Mouse (Mus musculus): ENCODE measurements at regions not wholly inside any gene's neighbourhood (a gene's known extent, or its start where the extent isn't known, plus 50 kb on each side); places are given as distances from the start of the nearest gene placed in this dataset.
A peak's percentile ranks its signal among the peaks of the same experiment; 100 is the strongest.
"Not testable (repeated sequence)": the region's sequence is repeated elsewhere in the genome, so short reads cannot be mapped to it uniquely, and the experiment has no call there.

DNA sequence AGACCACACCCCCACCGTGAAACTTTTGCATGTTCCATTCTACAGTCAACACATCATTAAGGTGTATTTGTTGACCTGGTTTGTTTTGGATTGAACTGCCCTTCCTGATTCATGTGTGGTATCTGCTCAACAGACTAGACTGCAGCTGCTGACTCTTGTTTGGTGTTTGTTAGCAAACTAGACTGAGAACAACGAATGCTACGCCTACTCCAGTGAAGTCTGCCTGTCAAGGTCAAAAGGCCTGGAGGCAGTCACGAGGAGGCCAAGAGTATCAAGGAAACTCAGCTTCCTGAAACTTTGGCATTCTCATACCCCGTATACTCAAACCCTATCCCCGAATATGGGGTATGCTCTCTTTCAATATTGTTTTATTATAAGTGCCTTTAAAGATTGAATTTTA, 194.2 kb upstream of the Spin1 start:
- not testable (repeated sequence) for DNase-seq (ENCODE audit: low read depth, low spot score)

DNA sequence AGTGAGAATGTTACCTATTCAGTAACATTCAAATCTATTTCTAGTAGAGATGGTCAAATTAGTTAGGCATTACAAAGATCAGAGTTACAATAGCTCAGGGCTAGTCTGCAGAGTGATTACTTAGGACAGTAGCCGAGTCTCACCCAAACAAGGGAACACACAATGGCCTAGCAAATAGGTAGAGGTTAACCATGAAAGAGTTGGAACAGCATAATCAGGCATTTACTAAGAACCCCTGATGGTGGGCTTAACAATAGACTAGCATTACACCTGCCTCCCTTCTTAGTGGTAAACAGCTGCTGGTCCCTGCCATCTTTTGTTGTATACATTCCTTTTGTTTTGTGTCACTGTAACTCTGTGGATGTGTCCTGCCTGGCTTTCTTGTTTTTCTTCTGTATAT, 193.8 kb upstream of the Spin1 start:
- no peak for DNase-seq (ENCODE audit: low read depth, low spot score)

DNA sequence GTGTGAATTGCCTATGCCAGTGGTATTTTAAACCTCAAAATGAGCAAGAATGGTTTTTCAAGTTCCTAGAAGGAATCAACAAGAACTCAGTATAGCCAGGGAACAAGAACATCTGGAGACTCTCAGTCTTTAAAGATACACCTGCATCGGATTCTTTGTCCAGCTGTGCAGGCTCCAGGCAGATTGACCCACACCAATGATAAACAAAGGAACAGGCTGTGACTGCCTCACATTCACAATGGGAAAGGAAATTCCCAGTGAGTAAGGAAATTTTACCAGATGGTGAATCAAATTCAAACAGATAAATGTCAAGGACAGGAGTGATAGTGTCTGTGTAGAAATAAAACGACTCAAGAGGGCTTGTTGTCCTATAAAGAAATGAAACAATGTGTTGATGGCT, 187.9 kb upstream of the Spin1 start:
- not testable (repeated sequence) for DNase-seq (ENCODE audit: low read depth, low spot score)

DNA sequence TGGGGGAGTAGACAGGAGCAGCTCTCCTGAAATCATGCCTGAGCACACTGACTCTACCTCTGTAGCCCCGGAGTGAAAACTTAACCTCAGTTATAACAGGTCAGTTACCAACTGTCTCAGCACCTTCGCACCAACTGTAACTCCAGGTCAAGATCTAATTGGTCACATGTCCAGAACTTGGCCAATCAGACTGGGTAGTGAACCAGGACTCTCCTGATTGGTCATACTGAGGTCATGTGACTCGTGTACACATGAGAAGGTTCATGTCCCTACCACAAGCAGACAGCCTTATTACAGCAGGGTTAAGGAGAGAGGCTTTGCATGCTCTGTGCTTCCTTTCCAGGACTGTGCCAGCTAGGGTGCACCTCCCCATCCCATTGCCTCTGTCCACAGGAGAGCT, 166.7 kb upstream of the Spin1 start:
- not testable (repeated sequence) for DNase-seq (ENCODE audit: low read depth, low spot score)

DNA sequence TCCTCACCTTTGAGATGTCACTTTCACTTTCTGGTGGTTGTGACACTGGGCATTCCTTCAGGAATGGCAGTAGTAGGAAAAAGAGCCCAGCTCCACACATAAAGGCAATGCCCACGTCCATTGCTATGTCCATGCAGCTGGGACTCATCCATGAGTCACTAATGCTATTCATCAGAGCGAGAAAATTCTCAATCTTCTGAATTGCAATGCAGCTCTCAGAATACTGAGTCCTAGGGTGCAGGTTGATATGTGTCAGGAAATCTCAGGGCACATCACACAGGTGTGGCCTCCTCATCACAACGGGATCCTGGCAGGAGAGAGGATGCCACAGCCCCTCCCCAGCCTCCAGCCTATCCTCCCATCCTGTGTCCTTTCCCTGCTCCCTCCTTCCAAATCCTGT, 158.1 kb upstream of the Spin1 start:
- no peak for DNase-seq (ENCODE audit: low read depth, low spot score)

DNA sequence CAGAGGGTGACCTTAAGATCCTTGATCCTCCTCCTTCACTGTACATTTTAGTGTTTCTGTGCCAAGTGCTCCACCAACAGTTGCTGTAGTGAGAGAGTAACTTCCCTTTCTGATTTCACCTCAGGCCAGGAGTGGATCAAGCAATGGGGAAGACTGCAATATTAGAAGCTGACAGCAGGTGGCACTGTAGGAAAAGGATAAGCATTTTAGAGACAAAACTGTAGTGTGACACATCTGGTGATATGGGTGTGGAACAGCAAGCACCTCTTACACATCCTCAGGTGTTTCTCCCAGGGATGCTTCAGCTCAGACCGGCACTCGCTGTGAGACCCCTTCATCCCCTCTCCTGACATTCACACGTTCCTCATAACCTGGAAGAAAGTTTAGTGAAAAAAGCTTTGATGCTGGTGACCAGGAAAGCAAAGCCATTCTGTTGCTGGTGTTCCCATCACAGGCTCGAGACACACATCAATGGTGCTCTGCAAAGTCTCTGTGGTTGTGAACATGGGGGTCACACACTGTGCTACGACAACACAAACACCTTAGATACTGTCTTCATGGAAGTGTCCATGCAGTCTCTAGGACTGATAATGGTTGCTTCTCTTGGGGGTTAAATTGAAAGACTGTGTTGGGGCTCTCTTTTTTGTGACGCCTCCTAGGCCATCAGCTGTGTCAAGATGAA, 151.0 kb upstream of the Spin1 start:
- DNase-seq (ENCODE audit: low read depth, low spot score) = peak; percentile 64

GRCm38 (mm10) chr13:50954671-50955070, 146.0 kb upstream of the Spin1 start:
- DNase-seq (ENCODE audit: low read depth, low spot score) = no peak

- no peak for DNase-seq (ENCODE audit: low read depth, low spot score)
Measured at GRCm38 (mm10) chr13:50958051-50958883, 142.4 kb upstream of the Spin1 start.

GRCm38 (mm10) chr13:50960909-50961308, 139.8 kb upstream of the Spin1 start:
- no peak for DNase-seq (ENCODE audit: low read depth, low spot score)

DNA sequence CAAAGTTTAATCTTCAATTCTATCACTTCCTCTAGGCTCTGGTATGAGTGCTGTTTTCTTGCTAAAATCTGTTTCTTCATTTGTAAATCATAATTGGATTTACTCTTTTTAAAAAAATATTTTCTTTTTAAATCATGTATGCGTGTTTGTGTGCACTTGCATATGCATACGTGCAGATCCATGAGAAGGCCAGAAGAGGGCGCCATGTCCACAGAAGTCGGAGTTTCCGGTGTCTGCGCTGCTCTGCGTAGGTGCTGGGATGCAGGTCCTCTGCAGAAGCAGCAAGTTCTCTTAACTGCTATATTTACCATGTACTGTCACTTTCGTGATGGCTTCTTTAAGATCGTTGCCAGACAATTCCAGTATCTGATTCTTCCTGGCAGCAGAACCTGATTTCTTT, 136.6 kb upstream of the Spin1 start:
- no peak for DNase-seq (ENCODE audit: low read depth, low spot score)

DNA sequence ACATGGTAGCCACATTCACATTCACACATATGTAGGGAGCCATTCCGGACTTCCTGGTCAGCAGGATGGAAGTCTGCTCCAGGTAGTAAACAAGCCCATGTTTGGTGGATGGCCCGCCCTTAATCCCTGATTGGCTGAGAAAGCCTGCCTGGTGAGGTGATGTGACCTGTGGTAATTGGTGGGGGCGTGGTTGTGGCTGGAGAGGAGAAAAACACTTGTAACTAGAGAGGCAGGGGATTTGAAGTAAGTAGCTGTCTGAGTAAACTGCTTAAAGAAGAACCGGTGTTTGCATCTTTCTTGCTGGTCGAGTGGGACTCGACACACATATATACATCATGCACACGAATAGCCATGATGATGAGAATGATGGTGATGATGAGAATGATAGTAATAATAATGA, 135.6 kb upstream of the Spin1 start:
- DNase-seq (ENCODE audit: low read depth, low spot score) = not testable (repeated sequence)

GRCm38 (mm10) chr13:50965678-50966077, 135.0 kb upstream of the Spin1 start:
- no peak for DNase-seq (ENCODE audit: low read depth, low spot score)

GRCm38 (mm10) chr13:50966826-50967225, 133.9 kb upstream of the Spin1 start:
- no peak for DNase-seq (ENCODE audit: low read depth, low spot score)

GRCm38 (mm10) chr13:50973379-50973778, 127.3 kb upstream of the Spin1 start:
- DNase-seq (ENCODE audit: low read depth, low spot score) = no peak

DNA sequence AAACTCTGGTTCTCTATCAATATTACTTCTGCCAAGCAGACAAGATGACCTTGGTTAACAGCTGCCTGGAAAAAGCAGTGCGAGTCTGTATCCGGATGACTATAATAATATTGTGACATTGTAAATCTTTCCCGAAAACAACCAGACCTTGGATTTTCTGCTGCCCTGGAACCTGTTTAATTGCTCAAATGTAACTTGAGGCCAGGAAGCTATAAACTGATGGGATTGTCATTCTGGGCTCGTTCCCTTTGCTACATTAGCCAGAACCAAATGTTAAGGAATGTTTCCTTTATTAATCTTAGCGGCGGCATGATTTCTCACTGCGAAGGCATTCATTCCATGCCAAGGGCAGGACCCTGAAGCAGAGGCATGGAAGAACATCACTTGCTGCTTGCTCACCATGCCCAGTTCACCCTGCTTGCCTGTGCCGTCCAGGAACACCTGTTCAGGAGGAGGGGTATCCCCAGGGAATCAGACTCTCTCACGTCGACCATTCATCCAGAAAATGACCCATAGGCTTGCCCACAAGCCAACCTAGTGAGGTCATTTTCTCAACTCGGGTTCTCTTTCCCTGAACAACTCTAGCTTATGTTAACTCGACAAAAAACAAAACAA, 125.3 kb upstream of the Spin1 start:
- no peak for DNase-seq (ENCODE audit: low read depth, low spot score)

DNA sequence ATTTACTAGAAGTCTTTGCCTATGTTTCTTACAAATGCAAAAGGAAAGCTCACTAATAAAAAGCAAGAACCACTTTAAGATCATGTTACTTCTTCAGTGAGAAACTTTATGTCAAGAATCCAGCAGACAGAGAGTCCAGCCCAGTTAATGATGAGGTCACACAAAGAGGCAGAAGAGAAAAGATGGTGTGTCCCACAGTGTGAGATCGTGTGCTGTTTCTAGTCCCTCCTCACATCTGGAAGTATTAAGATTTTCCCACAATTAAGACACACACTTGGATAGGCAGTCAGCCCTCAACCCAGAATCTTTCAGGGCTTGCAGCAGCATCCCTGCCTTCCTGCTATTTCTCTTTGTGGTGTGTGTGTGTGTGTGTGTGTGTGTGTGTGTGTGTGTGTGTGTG, 118.7 kb upstream of the Spin1 start:
- no peak for DNase-seq (ENCODE audit: low read depth, low spot score)

DNA sequence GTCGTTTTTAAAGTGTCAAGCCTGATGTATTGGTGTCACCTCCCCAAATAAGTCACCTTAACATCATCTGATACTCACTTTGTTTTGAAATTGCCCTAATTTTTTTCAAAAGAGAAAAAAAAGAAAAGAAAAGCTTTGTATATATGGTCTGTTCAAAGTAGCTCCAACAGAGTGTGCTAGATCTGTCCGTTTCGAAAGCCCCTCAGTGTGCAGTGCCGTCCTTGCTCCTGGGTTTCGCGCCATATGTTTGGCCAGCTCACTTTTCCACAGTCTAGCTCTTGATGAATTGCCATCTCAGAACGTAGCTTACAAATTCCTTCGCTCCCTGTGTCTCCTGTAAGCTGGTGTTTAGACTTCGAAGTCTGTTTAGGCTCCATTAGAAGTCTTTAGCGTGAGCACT, 117.7 kb upstream of the Spin1 start:
- no peak for DNase-seq (ENCODE audit: low read depth, low spot score)

DNA sequence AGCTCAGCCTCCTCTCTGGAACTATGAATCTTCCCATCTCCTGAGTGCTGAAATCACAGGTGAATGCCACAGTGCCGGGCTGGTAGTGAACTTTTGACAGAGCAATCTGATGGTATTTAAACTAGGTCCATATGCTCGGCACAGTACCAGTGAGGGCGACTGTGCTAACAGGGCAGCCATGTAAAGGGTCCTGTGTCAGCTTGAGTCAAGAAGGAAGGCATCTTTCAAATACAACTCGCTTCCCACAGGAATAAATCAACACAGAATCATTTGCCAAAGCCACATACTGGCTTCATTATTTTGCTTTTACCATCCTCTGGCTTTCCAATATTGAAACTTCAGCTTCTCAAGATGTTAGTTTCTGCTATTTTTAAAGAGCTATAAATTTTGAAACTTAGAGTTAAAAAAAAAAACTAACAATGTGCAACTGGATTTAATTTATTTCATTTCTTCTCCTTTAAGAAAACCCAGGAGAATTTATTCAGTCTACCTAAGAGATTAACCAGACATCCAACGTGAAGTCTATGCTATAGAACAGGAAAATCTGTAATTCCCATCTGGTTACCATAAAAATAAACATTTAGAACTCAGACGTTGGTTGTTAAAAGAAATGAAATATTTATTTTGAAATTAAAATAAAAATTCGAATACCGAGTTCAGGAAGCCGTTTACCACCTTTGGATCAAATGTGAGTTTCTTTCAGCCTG, 108.8 kb upstream of the Spin1 start:
- DNase-seq (ENCODE audit: low read depth, low spot score) = no peak

GRCm38 (mm10) chr13:50999738-51000137, 100.9 kb upstream of the Spin1 start:
- no peak for DNase-seq (ENCODE audit: low read depth, low spot score)

- DNase-seq (ENCODE audit: low read depth, low spot score) = no peak
Measured at GRCm38 (mm10) chr13:51004827-51005226, 95.9 kb upstream of the Spin1 start.

DNA sequence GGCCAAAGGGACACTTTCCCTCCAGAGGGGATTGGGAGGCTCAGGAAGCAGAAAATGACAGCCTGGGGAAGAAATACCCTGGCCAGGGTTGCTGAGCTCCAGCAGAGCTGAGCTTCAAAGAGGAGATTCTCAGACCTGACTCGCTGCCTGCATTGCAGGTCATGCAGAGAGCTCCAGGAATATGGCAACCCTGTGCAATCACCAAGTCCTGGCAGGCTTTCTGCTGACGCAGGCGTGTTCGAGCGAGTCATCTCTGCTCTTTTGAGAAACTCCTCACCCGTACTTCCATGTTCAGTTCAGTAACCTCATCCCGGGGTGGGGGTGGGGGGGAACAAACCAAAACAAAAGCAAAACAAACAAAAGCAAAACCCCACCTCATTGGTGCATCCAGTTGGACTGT, 89.9 kb upstream of the Spin1 start:
- DNase-seq (ENCODE audit: low read depth, low spot score) = no peak

- no peak for DNase-seq (ENCODE audit: low read depth, low spot score)
Measured at GRCm38 (mm10) chr13:51016209-51016608, 84.5 kb upstream of the Spin1 start.

Data from retina, adult 2 months (tissue).